Mouse (Mus musculus) kidney, adult 2 months (tissue): ENCODE data around the gene 9130019O22Rik.

Experiments
- CTCF ChIP-seq: fragments of 200-500 bp; conservative IDR thresholded peaks from 2 replicates; pipeline ENCODE4 v1.5.1; 2011; ENCODE audit warnings: low read depth, mild to moderate bottlenecking, control low read depth, low read length, moderate library complexity, mixed read lengths; ENCODE audit not compliant: insufficient read depth, insufficient read length
- POLR2A ChIP-seq: fragments of 200-500 bp; IDR thresholded peaks from one replicate; pipeline ENCODE4 v1.6.1; 2011; ENCODE audit warnings: low read depth, low read length, control low read depth

DNA sequence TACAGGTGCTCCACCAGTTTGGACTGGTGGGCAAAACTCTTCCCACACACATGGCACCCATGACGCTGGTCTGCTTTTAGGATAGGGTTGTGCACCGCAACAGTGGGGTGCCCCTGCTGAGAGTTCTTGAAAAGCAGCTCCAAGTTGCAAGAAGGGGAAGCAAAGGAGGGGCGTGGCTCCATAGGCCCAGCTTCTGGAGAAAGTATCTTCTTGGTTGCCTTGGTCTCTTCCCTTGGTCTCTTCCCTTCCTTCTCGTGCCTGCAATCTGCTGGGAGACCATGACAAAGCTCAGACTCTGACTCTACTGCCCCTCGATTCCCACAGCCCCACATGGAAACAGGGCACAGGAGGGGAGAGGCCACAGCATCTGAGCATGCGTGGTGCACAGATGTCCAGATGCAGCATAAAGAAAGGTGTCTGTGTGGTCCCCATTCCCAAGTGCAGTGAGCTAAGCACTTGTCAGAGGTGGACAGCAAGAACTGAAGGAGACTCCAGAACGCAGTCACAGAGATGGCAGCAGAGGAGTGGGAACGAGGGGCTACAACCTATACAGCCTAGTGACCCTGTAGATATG is 5.4 kb upstream of the 9130019O22Rik start:
- no peak for TF ChIP-seq CTCF
- TF ChIP-seq POLR2A: no peak
